Mouse (Mus musculus) thymus, postnatal 36 days (tissue): ENCODE results near the gene Cabp7.
"Not testable (repeated sequence)": the region's sequence is repeated elsewhere in the genome, so short reads cannot be mapped to it uniquely, and the experiment has no call there.

ENCODE experiments used
- DNase-seq, 2 experiments: peaks; one replicate each; pipeline ENCODE4 v3.0.0; 2022; ENCODE audit warnings: mixed read lengths in 2 of 2

Cabp7 gene

DNA sequence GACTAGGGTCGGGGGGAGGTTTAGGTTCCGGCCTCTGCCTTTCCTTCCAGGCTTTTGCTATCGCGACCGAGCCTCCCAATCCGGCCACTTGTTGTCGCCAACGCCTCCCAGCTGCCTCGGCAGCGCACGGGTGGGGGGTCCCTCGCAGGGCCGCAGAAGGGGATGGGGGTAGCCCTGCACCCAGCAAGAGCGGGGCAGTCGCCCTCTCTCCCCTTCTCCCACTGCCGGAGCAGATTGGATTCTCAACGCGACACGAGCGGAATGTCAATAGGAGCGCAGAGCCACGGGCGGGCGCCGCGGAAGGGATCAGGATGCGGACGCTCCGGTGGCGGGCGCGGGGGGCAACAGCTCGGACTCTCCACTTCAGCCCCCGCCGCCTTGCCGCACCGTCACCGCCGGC is 609 bp downstream of the Cabp7 start:
- no peak for DNase-seq

DNA sequence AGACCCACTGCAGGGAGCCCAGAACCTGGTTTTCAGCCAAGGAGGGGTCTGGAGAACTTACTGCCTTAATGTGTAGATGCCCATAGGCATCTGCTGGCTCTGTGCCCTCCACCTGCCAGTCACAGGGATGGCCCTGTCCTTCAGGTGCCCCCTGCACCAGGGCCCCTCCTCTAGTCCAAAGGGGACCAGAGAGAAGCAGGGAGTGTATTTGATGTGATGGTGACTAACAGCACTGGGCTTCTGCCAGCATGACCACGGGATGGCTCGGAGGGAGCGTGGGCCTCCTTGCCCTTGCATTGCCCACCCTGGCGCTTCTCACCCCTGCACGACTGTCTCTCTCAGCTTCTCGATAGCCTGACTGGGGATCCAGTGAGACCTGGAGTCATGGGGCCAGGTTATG is 1.9 kb downstream of the Cabp7 start:
- no peak for DNase-seq

DNA sequence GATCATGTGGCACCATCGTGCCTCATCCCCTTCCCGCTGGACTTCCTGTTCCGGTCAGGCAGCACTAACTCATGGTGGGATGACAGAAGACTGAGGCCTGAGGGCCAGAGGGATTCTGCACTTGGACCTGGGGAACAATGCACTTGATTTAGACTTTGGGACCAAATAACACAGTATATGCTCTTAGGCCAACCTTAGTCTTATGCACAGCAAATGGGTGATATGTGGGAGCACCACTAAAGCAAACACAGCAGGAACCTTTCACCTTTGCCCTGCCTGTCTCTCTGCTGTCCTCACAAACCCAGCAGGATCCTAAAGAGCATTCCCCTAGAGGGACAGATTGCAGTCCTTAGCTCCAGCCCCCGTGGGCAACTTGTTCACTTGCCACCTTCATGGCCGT is 5.8 kb downstream of the Cabp7 start:
- DNase-seq = no peak

DNA sequence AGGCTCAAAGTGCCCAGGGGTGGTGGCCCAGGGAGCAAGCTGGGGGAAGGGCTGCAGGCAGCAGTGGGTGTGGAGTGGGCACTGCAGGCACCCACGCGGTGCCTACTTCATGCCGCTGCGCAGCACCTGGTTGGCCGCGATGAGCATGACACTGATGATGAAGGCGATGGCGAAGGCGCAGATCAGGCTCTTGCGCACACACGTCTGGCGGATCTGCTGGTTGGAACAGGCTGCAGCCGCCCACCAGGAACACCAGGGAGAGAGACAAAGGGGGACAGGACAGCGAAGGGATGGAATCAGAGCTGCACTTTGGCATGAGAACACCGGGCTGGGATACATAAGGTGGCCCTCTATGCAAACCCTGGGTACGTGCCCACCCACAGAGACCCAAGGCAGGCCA is 7.9 kb downstream of the Cabp7 start:
- DNase-seq = no peak

DNA sequence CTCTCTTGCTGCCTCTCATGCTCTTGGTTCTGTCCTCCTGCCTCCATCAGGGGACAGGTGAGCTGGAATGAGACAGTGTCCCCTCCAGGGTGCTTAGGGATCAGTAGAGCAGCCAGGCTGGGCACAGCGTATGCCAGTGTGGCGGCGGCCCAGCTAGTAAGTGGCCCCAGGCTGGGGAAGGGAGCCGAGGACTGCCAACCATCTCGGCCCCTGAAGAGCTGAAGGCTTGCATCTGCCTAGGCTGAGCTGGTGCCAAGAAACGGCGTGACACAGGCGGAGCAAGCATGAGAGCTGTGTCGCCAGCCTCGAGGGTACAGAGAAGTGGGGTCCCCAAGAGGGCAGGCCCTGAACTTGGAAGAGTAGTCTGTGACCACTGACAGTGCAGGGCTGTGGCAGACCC is 8.9 kb downstream of the Cabp7 start:
- no peak for DNase-seq

DNA sequence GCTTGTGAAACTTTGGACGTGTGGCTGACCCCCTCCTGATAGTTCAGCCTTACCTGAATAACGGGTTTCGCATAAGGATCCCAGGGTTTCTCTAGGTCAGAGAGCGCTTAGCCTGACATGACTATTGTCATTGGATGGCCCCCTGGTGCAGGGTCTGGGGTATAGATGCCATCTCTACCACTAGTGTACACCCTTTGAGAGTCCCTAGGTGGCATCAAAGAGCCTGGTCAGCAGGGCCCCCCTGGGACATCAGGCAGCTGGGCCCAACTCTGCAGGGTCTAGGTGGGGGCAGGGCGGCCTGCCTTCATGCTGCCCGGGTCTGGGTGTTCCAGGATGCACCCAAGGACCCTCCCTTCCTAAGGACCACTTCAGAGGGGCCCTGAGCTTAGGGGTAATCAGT is 10.2 kb downstream of the Cabp7 start:
- DNase-seq = no peak

DNA sequence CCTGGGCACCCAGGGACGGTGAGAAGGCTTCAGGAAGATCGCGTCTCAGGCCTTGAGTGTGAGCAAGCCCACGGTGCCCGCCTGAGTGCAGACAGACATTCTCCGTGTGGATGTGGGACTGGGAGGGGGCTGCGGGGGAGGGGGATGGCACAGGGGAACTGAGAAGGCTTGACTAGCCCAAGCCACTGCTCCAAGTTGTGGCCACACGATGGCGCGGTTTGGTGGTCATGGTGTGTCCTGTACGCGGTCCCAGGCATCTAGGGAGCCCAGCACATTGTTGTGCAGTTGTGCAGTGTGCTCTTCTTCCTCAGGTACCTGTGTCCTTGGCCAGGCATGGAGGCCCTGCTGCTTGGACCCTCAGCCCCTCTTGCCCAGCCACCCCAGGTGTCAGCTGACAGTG is 12.4 kb downstream of the Cabp7 start:
- no peak for DNase-seq

DNA sequence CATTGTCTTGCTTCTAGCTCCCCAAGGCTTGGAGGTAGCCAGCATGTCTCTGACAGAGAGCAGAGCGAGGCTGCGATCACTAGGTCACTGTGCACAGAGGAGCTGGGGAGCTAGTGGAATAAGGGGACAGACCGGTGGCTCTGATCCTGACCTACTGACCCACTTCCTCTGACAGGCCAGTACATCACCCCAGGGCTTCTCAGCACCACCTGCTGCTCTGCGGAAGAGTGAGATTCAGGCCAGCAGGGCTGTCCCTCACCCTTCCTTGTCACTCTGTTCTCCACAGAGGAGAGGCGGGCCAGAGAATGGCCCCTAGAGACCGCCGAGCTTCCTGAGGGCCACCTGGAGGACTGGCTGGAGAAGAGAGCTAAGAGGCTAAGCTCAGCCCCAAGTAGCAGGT is 14.8 kb downstream of the Cabp7 start:
- DNase-seq = no peak

DNA sequence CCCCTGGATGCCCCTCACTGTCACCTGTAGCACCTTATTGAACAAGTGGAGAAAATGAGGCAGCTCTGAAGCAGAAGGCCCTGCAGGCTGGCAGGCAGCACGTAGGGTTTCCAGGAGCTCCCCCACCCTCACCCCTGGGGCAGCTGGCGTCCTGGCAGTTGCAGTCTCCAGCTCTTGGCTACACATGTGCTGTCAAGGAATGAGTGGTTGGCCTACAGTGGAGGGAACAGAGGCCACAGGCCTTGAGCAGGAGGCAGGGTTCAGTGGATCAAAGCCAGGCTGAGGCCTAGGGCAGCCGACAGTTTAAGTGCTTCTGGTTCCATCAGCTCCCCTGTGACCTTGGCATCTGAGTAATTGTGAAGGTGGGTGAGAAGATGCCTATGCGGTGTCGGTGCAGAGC is 15.7 kb downstream of the Cabp7 start:
- no peak for DNase-seq

DNA sequence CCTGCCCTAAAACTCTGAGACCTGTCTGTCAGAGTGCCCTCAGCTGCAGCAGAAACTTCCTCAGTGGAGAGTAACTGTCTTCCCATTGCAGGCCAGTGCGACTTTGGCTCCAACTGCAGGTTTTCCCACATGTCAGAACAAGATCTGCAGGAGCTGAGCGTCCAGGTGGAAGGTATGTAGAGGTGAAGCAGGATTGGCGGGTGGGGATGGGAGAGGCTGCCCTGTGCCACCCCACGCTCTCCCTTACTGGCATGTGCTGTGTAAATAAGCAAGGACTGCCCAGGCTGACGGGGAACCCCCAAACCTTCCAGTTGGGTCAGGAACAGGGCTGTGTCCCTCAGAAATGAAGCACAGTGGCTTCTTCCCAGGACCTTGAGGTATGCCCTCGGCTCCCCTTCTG is 16.5 kb downstream of the Cabp7 start:
- DNase-seq = no peak

DNA sequence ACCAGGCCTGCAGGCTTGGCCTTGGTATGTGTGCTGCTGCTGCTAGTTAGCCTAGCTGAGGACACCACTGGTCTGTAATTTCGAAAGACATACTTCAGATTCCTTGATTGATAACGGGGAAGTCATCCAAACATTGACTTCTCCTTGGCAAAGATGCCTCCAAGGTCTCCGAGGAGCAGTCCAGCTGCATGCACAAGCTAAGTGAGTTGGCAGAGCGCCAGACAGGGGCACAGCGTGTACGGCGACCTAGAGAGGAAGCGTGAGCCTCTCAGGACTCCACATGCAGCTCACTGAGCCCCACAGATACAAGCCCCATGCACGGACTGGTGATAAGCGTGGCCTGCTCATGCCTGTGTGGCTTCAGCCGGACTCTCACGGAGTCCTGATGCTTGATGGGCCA is 17.0 kb downstream of the Cabp7 start:
- DNase-seq = no peak

DNA sequence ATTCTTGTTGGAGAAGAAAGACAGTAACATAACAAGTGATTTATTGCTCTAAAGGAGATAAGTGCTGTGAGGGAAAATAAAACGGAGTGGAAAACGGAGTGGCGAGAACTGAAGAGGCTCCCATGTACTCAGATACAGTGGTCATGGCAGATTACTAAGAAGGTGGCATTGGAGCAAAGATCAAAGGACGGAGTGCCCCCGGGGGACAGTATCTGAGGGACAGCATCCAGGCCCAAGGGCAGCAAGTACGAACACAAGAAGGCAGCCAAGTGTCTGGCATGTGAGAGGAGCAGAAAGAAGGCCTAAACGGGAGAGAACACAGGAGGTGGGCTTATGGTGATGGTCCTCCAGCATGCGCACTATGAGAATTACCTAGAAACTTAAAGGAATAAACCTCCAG is 24.9 kb downstream of the Cabp7 start:
- DNase-seq = no peak

DNA sequence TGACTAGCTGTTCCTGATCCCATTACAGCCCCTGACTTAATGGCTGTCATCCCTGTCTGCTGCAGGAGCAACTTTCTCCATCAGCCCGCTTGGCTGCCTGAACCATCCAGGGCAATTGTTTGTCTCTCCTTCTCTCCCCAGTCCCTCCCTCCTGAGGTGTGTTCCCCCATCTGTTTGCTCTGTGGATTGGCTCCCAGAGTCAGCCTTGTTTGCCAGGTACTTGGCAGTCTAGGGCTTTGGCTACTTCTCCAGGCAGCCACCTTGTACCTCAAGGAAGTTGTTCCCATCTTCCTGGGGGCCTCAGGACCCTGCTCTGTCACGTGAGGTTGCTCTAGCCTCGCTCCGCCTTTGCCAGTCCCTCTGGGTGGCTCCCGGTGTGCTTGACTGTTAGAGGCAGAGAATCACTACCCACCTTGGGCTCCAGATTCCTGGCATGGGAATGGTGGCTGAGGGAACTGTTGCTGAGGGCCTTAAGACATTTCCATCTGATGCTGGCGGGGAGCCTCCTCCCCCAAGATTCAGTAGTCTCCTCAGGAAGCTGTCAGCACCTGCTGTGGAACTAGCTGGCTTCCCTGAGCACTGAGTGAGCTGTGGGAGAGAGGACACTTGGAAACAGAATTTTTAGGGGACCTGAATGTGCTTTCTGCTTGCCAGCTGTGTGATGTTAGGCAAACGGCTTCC is 25.5 kb downstream of the Cabp7 start:
- no peak for DNase-seq

DNA sequence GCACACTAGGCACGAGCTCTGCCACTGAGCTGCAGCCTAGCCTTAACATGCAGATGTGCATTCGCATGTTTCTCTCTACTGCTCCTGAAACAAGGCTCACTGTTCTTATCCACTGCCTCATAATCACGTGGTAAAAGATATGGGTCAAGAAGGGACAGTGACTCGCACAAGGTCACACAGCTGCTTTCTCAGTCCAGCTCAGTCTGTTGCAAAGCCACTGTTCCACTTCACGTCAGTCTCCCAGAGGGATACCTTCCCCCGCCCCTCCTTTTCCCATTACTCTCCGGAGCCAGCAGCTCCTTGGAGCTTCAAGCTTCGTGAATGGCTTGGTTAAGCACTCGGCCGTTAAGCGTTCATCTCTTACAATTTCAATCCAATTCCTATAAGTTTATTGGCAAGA is 26.2 kb downstream of the Cabp7 start:
- DNase-seq = no peak

DNA sequence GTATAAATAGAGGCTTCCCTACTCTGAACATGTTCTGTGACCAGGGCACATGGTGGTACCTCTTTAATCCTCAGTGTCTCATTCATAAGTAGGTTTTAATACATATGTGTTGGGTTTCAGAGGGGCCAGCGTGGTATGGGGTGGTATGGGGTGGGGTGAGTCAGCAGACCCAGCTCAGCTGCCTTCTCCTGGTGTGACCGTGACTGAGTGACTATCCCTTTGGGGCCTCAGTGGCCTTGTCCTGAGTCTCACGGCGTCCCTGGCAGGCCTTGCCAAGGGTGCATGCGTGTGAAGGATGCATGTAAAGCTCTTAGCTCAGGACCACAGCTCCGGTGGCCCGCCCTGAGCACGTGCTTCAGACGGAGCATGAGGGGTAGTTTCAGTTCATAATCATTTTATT is 26.6 kb downstream of the Cabp7 start:
- no peak for DNase-seq

DNA sequence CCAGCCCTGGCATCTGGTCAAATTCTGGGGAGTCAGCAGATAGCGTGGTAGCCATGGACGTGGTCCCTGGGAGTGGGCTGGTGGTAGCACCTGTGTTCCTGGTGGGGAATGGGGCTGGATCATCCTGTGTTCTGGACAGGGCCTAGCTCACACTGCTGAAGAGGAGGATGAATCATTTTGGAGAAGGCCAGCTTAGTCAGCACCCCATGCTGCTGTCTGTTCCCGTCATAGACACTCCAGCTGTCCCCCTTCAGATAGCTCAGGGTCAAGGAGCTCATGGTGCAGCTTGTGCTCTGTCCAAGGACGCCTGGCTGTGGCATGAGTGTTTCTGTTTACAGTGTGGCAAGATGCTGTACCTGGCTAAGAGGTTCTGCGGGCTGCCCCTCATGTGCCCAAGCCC is 28.0 kb downstream of the Cabp7 start:
- no peak for DNase-seq

DNA sequence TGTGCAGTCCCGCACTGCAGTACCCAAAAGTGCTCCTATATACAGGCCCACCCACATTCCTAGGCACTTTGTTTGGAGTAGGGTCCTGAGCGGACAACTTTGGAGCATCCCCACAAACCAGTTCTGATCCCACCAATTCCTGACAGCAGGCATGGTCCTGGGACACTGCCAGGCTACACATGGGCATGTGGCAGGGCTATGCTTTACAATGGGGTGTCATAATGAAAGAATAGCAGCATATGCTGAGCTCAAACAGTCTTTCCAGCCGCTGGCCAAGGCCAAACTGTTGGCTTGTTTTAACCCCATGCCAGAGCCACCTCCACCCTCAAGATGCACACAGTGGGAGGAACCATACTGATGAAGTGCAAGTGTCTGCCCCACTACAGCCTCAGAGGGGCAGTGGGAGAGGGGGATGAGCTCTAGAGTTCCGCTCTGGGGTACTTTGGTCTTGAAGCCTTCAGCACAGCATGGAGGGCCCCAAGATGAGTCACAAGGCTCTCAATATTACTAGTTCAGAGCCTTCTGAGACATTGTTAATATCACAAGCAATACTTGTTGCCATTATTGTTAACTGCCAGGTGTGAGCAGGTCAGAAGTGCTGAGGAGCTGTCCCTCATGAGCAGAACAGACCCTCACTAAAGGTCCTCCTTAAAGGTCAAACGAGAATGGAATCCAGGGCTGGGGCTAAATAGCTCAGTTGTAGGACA is 29.9 kb downstream of the Cabp7 start:
- no peak for DNase-seq

DNA sequence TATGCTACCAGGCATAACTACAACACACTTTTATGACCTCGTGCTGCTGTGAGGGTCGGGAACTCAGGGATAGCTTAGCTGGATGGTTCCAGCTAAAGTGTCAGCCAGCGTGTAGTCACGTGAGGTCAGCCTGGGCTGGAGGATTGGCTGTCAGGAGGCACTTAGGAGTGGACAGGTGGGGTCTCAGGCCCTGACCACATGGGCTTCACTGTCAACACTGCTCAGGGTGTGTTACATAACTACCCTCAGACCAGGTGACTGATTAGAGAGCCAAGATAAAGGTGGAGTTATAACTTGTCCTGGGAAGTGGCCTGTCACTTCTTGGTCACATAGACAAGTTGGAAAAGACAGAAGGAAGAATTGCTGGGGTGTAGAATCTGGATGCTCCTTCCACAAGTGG is 31.0 kb downstream of the Cabp7 start:
- no peak for DNase-seq

DNA sequence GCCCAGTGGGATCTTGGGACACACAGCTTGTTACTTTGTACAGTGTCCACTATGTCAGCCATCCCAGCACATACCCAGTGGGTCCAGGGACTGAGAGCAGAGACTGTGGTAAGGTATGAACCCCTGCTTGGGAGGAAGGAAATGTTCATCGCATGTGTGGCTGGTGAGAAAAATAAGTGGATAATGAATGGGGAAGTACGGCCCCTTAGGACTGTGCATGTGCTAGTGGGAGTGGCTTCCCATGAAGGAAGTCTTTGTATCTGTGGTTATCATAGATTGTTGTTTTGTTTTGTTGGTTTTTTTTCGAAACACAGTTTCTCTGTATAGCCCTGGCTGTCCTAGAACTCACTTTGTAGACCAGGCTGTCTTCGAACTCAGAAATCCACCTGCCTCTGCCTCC is 31.9 kb downstream of the Cabp7 start:
- no peak for DNase-seq

DNA sequence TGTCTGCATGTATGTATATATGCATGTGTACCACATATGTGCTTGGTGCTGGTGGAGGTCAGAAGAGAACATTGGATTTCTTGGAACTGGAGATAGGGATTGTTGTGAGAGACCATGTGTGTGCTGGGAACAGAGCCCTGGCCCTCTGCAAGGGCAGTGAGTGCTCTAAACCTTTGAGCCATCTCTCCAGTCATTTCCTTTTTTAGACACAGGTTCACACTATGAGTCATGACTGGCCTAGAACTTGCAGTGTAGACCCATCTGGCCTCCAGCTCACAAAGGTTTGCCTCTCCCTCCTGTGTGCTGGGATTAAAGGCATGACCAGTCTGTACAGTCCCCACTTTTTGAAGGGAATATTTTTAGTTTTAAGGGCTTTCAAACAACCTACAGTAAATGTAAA is 33.8 kb downstream of the Cabp7 start:
- no peak for DNase-seq

DNA sequence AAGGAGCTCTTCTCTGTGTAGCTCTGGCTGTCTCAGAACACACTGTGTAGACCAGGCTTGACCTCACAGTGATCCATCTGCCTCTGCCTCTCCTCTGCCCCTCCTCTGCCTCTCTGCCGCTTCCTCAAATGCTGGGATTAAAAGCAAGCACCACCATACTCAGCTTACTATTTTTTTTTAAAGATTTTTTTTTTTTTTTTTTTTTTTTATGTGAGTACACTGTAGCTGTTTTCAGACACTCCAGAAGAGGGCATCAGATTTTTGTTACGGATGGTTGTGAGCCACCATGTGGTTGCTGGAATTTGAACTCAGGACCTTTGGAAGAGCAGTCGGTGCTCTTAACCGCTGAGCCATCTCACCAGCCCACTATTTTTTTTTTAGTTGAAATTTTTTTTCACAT is 36.4 kb downstream of the Cabp7 start:
- not testable (repeated sequence) for DNase-seq

DNA sequence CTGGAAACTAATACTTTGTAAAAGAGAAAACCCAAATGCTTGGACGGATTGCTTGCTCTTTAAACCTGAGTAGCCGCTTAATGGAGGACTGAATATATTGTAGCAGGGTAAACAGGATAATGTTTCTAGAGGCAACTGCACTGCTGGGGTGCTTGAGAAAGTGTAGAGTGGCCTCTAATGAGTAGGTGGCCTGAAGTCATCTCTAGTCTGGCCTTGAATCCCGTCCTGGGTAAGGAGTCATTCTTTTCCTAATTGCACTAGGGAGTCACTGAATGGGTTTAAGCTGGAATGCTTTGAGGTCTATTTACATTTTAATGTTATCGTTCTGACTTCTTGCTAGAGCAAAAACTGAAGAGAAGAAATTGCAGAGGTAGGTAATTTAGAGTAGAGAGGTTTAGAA is 41.4 kb downstream of the Cabp7 start:
- DNase-seq = no peak

DNA sequence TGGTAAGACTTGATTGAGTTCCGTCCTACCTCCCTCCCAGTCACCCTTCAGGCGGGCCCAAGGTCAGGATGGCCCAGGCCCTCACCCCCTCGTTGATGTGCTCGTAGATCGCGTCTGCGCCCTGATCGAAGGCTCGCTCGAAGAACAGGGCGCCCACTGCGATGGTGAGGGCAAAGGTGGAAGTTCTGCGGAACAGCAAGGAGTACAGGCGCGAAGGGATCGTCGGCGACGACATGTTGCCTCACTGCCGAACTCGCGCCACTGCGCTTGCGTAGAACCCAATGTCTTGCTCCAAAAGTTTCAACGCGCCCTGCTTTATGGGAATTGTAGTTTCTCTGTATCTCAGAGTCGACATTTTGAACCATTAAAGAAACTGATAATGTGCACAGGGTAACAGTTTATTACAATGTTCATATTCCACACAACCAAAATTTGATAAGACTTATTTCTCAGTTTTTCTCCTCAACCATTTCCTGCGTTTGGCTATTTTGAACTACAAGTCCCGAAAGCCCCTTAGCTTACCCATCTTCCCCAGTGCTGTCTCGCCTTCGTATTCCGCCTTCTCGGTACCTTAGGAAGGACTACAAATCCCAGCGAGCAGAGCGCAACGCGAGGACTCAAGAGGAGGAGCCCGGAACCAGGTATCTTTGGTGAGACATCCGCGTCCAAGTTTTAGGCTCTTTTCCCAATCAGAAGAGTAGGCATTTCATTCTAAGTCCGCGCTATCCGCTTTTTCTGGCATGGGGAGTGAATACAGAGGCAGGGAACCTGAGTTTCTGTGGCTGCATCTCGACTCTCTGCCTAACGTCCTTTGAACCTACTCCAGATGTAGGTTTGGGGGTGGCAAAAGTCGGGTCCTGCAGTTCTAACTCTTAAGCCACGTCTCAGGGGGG is 42.3 kb downstream of the Cabp7 start, which contains the start of the genes Uqcr10 and Zmat5:
Gene Uqcr10 (minus strand): TSS at position 271 of the 893 bp plus-strand sequence.
Gene Zmat5 (plus strand): TSS at position 607 of the 893 bp plus-strand sequence.
- DNase-seq = peak; percentile 91 to 92

DNA sequence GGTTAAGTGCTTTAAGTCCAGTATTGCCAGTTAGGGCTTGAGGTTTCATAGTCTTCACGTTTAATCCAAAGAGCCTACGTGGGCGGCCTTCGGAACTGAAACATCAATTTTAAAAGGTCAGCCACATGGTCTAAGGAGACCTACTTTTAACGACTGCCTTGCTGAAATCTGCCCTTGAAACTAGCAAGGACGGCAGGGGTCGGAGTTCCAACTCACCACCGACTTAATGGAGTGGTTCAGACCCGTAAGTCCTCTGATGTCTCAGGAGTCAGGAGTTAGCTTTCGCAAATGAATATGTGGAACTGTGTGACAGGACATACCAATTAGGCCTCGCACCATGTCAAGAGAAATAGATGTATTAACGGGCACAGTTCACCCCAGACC is 42.9 kb downstream of the Cabp7 start:
- DNase-seq = no peak
